Mouse (Mus musculus): Measurements from ENCODE around the gene Cinp. TPM values are rescaled to one million over a fixed set of nuclear protein-coding genes. Genes with fewer than 3 reads are reported as not detected.
"Not testable (repeated sequence)": the region's sequence is repeated elsewhere in the genome, so short reads cannot be mapped to it uniquely, and the experiment has no call there.

The Cinp gene
- polyA plus RNA-seq, 3 experiments from 2014 or later = 38.4 to 45.4 (median 43.2) TPM

DNA sequence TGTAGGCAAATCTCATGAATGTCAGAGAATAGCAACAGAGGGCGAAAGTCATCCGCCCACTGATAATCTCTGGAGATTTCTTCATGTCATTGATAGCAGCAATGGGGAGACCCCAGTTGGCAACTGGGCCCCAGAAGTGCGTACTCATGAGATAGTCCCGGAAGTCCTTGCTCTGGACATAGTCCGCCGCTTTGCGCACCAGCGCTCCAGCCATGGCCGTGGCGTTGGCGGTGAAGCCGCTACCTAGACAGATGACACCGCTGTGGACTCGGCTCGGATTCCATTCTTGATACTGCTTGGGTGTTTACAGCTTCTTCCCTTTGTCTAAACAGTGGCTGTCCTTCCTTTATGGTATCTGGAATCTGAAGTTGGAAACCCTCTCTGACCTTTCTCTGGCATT, 30.3 kb downstream of the Cinp start:
- ATAC-seq = not testable (repeated sequence)

DNA sequence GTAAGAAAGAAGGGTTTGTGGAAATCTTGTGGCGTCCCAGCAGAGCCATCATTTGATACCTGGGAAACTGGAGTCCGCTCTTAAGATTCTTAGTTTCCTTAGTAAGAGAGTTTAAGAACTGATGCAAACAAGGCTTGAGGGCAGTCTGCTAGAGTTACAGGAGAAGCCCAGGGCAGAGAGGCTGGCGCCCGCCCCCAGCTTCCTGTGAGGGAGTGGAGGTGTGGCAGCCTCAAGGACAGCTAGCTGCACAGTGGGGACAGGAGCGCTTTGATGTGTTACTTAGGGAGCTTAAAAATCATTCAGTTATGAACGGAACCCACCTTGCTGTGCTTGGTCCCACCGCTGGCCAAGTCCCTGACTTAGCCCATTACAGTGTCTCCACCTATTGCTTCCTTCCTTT, 31.7 kb downstream of the Cinp start:
- peak; percentile 73 for ATAC-seq

DNA sequence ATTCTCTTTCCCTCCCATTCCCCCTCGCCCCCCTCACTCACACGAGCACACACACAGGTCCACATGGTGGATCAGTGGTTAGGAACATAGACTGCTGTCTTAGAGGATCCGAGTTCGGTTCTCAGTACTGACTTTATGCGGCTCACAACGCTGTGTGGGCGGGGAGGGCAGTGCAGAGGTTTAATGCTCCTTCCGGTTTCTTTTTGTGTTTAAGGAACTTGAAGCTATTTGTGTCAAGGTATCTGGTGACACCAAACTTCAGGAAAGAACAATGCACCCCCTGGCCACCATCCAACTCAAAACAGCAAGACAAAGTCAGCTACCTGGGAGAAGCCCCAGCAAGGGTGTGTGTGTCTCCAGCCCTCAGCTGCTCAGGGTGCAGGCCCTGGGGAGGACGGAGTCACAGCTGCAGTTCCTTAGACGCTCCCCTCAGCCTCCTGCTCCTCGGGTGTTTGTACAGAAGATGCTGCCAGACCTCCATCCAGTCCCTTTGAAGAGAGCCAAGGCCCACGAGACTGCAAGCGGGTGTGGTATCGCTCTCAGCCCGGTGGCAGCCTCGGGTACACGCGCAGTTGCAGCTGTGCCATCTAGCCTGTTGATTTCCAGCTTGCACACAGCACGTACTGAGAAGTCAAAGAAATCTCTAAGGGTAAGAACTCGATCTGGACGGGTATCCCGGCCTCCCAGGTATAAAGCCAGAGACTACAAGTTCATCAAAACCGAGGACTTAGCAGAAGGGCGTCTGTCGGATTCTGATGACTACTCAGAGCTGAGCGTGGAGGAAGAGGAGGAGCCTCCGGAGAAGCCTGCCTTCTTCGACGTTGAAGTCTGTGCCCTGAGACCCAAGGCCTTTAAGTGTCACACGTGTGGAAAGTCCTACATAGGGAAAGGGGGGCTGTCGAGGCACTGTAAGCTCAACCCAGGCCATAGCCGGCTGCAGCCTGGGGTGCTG, 33.9 kb downstream of the Cinp start:
- ATAC-seq = no peak

DNA sequence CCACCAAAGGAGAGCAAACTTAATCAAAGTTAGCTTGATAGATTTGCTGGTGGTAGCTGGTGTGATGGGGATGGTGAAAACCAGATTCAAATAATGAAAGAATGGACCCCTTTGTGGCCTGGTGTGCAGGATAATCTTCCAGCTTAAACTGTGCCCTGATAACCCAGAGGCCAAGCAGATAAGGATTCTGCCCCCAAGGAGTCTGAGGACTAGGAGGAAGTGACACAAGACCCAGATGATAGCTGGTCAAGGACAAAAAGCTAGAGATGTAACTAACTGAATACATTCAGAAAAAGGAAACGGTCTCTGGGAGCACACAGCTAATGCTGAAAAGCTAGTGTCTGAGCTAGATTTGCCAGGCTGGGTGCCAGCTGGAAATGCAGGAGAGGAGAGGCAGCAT, 37.0 kb downstream of the Cinp start:
- no peak for ATAC-seq

DNA sequence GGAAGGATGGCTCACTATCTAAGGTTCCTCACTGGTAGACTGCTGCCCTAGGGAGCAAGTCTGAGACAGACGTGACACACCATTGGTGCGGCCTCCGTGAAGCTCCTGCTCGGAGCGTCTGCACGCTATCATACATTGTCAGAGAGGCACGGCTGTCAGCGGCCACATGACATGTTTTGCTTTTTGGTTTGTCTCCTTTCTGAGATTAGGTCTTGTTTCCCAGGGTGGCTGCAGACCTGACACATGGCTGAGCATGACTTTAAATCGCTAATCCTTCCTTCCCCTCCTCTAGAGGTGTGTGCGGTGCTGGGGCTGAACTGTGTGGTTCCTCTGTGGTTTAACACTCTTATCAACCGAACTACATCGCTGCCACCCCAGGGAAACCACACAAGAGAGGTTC, 37.5 kb downstream of the Cinp start:
- no peak for ATAC-seq

DNA sequence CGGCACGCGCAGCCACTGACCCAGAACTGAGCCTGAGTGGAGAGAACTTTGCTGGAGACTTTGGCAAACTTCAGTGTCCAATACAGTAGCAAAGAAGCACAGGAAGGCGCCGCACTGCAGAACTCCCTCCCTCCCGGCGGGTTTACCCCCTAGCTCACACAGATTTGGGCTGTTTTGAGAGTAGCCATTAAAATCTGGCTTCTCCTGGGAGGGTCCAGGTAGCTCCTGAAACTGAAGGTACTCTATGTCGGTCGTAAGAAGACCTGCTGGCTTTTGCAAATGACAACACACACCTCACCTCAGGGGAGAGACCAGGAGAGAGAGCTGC, 38.1 kb downstream of the Cinp start:
- peak; percentile 15 for ATAC-seq

DNA sequence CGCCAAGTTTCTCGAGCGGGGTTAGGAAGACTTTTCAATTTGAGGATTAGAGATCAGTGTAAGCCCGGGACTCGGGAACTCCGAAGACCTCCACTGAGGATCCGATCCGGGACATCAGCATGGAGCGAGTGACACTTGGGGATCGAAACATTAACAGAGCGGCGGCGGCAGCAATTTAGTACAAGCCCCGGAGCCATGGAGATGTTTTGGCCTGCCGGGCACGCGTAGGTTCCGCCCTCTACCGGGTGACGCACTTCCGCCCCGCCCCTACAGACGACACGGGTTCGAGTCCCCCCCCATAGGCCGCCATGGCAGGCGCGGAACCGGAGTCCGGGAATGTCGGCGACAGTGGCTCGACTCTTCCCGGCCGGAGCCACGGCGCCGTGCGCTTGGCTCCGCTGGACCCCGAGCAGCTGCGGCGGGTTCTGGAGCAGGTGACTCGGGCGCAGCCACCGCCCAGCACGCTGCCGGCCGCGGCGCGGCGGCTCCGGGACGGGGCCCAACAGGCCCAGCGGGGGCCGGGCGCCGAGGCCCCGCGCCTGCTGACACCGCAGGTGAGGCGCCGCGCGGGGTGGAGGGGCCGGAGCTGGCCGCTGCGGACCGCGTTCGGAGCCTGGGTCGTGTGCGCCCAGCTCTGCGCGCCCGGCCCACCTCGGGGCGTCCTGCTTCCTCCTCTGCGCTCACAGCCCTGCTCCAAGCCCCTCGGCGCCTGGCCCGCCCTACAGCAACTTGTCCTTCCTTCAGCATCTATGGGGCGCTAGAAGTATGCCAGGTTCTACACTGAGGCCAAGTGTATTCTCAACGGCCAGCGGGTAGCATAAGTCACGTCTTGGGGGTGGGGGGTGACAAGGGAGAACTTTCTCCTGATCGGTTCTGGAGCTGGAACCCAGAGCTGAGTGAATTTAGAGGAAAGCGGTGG, 38.7 kb downstream of the Cinp start, which contains the start of gene Zfp839:
TSS of gene Zfp839 (plus strand) at position 244 of the 919 bp plus-strand sequence.
- peak; percentile 63 for ATAC-seq

DNA sequence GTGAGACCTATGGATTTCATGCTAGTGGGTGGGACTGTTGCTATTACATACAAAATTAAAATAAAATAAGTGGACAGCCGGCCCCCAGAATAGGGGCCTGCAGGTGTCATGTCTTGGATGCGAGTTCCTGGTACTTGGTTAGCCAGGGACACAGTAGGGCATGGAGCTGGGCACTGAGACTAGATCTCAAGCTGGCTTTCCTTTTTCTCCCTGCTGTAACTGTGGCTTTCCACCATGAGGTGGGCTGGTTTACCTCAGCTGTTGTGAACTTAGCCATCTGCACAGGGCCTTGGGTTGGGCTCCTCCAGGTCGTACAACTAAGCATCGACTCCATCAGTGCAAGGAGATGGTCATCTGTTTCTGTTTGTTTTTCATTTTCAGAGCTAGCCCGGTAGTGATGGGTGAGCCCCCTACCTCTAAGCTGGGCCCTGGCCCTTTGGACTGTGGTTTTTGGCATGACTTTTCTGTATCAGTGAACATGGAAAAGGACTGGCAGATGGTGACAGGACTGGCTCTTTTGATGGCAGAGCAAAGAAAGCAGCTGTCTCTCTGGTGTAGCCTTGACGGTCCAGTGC, 42.7 kb downstream of the Cinp start:
- ATAC-seq = no peak

DNA sequence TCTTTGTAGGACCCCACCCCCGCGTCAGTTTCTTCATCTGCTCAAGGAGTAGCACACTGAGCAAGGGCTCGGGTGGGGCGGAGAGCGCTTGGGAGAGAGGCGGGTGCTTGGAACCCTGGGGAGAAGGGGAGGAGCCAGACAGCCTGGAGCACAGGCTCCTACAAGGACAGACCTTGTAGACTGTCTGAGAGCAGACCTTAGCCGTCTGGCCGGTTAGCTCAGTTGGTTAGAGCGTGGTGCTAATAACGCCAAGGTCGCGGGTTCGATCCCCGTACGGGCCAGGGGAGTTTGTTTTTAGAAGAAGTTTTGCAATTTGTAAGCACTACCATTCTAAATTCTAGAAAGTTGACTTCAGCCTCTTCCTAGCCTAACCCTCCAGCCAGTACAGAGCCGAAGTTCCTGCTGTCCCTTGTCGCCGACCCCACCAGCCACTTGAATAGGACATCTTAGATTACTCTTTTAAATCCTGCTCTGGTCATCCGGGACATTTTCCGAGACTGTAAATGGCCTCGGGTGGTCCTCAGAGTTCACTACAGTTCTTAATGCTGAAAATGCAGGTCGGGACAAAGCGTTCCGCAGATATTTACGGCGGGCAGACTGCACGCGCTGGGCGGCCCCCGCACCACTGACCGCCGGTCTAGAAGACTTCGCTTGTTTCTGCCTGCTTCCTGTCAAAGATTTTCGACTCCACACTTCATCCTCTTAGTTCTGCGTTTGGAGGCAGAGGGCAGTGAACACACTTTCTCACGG, 43.6 kb downstream of the Cinp start:
- no peak for ATAC-seq

DNA sequence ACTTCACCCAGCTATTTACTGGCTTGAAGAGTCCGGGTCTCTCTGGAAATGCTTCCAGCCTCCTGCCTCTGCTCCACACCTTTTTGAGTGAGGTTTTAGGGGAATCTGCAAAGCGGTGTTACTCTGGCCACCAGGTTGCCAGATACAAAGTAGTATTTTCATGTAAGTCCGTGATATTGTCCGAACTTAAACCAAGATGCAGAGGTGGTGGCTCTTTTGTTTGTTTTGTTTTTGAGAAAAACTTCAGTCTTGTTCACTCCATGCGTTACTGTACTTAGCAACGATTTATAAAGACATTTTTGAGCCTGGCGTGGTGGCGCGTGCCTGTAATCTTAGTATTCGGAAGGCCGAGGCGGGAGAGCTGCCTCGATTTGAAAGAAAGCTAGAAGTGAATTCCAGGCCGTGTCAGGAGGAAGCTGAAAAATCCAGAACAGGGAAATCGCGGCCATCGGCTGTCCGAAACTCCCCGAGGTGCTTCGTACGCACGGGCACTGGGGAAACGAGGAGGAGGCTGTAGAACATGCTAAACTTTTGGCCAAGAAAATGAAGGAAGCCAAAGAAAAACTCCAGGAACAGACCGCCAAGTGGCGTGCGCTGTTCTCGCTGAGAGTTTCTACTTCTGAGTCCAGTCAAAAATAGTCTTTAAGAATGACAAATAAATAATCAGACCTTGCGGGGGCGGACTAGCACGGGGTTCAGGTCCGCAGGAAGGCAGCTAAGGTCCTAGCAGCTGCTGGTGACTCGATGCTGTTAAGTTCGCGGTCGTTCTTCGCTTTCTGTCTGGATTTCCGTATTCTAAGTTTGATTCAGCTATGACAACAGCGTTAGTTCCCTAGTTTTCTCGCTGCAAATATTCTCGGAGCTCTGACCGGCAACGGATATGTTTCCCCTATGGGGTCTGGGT, 44.5 kb downstream of the Cinp start:
- ATAC-seq = no peak

DNA sequence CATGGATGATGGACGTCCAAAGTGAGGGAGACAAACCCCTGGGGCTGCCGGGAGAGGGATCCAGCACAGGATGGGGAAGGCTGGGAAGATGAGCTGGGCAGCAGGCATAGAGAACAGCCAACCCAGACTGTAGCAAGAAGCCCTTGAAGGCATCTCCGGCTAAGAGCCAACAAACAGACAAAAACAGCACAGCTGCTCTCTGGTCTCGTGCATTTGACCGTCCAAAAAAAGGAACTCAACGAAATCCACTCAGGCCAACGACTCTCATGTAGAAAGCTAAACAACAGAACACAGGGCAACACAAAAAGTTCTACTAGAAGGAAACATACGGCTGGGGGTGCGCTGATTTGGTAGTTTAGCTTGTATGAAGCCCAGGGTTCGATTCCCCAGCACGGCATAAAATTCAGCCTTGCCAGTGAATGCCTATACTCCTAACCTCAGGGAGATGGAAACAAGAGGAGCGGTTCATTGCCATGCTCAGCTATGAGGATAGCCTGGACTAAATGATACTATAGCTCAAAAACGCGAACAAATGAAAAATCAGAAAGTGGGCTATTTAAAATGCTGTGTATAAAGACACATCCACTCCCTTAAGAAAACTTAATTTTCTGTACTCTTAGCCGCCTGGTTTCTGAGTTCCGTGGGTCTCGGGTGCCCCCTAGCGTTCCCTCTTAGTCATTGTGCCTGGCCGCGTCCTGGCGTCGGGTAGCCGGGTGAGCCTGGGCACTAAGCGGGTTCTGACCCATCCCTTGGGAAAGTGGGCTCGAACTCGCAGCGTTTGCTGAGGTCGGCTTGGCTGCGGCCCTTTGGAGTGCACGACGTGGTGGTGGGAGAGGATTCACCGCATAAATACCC, 45.5 kb downstream of the Cinp start:
- peak; percentile 62 for ATAC-seq

DNA sequence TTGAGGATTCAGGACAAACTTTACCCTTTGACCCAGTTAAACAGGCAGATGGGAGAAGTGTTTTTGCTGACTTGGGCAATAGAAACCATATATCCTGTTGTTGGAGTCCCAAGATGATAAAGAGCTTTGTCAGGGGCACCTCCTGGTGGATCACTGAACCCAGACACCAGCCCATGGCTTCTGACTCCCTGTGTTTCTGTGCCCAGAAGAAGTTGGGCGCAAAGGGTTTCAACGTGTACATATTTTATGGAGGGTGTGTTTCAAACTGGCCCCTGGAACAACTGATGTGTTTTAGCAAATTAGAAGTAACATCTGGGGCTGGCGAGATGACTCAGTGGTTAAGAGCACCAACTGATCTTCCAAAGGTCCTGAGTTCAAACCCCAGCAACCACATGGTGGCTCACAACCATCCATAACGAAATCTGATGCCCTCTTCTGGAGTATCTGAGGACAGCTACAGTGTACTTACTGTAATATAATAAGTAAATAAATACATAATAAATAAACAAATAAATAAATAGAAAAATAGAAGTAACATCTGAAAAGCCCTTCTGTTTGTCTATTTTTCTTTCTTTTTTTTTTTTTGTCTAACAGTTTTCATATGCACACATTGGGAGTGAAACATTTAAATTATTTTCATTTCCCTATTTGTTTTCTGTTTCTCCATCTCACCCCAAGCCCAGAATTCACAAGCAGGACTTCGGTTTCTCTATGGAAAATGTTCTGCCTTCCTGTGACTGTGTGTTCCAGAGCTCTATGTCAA, 47.0 kb downstream of the Cinp start:
- ATAC-seq = no peak

DNA sequence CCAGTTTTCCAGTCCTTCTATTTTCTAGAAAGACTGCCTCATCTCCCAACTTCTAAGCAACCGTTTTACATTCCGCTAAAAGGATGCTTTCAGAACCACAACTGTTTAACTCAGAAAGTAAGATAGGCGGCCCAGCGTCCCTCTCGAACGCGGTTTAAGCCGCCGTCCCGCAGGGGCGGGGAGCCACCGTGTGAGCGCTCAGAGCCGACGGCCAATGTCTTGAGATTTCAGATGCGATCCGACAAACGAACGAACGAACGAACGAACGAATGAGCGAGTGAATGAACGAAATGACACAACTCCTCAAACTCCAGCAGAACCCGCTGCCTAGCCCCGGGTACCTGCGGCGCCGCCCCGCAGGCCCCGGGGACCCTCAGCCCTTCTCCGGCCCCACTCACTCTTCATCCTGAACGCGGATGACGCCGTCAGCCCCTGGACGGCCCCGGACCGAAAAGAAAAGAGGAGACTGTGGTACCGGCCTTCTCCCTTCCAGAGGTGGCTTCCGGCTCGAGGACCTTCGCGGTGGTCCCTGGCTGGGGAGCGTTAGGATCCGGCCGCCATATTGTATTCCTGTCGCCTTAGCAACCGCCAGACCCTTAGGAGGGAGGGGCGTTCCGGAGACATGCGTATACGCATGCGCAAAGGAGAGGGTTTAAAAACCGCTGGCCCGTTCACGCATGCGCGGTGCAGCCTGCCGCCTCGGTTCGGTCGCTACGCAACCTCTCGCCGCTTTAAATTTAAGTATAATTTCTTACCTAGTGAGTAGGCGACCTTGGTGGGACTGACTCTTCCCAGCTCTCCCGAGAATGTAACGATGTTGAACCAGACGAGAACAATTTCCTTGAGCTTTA, 48.4 kb downstream of the Cinp start, which contains the start of gene Mok:
TSS of gene Mok (minus strand) at position 592 of the 851 bp plus-strand sequence.
- ATAC-seq = peak; percentile 56

DNA sequence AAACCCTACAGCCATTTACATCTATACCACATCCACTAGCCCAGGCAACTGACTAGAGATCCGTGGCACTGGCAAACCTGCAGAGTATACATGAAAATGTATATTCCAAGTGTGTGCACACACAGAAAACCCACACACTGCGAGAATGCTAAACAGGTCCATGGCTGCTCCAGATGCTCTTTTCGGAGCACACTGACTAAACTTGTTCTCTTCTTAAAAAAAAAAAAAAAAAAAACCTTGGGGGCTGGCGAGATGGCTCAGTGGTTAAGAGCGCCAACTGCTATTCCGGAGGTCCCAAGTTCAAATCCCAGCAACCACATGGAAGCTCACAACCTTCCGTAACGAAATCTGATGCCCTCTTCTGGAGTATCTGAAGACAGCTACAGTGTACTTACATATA, 51.1 kb downstream of the Cinp start:
- no peak for ATAC-seq

DNA sequence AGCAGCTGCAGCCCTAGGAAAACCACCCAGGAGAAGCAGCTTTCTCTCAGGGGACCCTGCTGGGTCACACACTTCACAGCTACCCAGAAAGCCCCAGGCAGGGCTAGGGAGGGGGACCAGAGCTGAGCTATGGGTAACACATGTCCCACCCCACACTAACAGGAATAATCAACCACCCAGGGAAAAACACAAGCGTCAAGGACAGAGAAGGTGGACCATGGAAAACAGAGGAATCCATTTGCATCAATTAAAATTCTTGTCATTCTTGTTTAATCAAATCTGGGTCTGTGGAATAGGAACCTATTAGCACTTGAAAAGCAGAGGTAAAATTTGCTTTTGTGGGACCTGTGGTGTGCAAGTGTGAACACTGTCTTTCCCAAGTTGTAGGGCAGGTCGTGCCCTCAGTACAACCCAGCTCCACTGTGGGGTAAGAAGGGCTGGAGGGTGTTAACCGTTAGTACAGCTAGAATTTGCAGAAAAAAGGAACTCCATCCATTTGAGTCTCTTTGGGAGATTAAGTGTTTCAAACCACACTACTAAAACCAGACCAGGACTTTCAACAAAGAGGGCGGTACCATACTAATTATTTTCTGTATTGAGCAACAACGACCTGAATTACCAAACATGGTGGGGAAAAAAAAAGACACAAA, 51.6 kb downstream of the Cinp start:
- no peak for ATAC-seq

DNA sequence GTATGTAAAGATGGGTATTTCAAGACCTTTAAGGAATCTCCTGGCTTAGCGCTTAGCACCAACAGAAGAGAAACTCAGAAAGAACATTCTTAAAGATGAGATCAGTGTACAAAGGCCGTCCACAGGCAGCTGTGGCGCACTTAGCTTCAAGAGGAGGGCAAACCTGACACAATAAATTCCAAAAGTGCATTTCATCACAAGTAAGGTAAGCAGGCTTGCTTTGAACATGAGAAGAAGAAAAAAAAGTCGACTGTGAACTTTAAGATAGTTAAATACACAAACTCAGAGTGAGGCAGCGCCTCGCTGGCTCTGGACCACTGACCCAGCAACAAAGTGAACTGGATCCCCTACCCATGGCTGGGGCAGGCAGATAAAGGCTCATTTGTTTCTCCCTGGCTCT, 52.2 kb downstream of the Cinp start:
- no peak for ATAC-seq

DNA sequence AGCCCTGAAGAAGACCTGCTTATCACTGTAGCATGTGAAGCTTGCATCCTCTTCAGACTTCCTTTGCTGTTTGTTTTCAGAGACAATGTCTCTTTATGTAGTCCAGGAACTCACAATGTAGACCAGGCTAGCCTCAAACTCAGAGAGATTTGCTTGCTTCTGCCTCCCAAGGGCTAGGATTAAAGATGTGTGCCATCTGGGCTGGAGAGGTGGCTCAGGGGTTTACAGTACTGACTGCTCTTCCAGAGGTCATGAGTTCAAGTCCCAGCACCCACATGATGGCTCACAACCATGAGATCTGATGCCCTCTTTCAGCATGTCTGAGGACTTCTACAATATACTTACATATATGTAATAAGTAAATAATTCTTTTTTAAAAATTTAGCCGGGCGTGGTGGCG, 53.8 kb downstream of the Cinp start:
- no peak for ATAC-seq
